Mouse (Mus musculus) cerebellum, adult 11-12 months (tissue): ENCODE data around the gene Plekhh1.

ENCODE experiments used
- DNase-seq: peaks from one replicate; pipeline ENCODE4 v3.0.0; 2022

The Plekhh1 gene

DNA sequence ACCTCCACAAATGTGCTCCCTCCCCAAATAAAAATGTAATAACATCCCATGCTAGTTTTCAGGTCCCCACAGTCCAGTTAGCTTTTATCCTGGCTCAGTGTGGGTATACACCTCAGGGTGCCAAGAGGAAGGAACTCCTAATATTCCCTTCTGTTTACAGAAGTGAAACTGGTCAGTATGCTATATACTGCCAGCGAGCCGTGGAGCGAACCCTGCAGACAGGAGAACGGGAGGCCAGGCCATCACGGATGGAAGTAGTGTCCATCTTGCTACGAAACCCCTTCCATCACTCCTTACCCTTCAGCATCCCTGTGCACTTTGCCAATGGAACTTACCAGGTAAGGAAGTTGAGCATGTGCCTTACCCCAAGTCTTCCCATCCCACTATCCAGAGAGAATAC is 43.6 kb downstream of the Plekhh1 start:
- no peak for DNase-seq

- no peak for DNase-seq
These were observed 44.4 kb downstream of the Plekhh1 start for GRCm38 (mm10) chr12:79073362-79073761.

DNA sequence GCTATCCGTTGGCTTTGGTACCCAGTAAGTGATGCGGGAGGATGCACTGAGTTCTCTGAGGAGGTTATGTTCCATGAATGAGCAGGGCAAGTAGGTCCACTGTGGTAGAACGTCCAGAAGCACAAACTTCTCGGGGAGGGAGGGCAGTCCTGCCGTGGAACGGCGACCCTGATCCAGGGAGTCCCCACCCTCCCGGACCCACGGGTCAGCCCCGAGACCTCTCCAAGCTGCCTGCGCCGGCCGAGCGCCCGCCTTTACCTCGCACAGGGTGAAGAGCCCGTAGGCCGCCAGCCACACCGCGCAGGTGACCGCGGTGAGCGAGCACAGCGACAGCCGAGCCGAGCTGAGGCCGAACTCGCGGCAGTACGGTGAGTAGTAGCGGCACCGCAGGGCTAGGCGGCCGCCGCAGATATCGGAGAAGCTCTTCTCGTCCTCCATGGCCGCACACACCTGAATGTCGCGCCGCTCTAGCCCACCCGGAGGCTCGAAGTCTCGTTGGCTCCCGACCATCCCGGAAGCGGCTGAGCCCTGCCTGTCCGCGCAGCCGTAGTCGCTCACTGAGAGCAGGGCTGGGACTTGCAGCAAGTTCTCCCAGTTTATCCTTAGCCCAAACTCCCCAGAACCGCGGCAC is 60.3 kb downstream of the Plekhh1 start, which contains the start of gene Pigh:
TSS of gene Pigh (minus strand) at position 470 of the 631 bp plus-strand sequence.
- peak; percentile 86 for DNase-seq

DNA sequence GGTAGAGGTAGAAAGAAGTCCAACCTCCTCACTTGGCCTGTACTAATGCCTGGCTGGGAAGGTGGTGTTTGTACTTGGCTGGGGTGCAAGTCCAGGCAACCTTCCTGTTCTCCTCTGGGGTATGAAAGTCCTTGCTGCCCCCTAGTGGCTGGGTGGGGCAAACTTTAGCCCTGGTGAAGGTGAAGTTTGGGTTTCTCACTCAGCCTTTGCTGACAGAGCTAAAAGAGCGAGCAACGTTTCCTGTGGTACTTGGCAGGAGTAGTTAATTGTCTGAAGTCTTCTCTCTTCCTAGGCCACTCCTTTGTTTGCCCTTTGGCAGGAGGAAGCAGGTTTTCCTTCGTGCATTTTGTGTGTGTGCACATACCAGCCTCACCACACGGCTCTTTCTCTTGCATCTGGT is 63.6 kb downstream of the Plekhh1 start:
- no peak for DNase-seq

GRCm38 (mm10) chr12:79097106-79097752 is 68.3 kb downstream of the Plekhh1 start:
- DNase-seq, result peak; percentile 12

DNA sequence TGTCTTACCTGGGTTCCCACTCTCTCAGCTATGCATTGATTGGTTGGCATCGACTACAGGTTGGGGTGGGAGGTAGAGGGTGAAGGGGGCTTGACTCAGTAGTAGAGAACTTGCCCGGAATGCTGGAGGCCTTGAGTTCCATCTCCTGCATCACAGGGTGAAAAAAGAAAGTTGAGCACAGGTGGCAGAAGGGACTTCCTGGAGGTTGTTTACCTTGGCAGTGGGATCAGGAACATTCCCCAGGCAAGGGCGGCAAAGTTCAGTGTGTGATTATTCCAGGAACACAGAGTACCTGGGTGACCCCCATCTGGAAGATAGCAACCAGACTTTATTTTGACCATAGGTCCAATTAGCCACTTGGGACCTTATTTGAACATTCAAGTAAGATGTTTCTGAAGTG is 74.8 kb downstream of the Plekhh1 start:
- no peak for DNase-seq

DNA sequence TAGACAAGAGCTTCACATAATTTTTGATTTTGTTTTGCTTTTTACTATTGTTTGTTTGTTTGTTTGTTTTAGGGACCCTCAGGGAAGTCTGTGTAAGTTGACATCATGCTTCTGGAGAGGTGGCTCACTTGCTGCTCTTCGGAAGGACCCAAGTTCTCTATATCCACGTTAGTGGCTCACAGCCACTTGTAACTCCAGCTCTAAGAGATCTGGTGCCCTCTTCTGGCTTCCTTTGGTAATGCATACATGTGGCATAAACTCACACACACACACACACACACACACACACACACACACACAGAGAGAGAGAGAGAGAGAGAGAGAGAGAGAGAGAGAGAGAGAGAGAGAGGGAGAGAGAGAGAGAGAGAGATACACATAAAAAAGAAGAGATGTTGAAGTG is 75.6 kb downstream of the Plekhh1 start:
- DNase-seq, result no peak

- no peak for DNase-seq
These were observed 76.3 kb downstream of the Plekhh1 start for GRCm38 (mm10) chr12:79105312-79105711.

DNA sequence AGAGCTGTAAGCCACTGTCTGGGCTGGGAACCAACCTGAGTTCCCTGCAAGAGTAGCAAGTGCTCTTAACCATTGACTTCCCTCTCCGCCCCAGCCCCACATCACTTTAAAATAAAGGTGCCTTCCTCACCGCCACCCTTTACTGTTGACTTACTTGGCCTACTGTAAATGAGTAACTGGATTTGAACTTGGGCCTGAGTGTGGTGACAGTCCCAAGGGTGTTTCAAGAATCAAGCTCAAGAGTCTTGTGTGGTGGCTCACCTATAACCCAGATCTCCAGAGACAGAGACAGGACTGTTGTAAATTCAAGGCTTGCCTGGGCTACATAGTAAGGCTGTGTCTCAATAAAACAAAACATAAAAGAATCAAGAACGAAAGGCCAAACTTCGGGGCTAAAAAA is 90.0 kb downstream of the Plekhh1 start:
- no peak for DNase-seq

DNA sequence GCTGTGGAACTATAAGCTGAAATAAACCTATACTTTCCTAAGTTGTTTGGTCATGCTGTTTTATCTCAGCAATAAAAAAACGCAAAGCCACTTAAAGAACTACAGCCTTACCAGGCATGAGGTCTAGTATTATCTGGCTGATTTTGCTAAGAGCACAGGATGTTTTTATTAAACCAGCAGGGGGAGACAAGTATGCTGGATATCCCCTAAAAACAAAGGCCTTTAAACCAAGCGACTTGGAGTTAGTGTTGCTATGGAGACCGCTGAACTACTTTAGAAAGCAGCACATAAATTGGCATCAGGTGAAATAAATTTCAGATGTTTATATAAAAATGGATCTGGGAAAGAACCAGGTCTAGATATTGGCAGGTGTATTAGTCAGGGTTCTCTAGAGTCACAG is 93.9 kb downstream of the Plekhh1 start:
- DNase-seq, result no peak

GRCm38 (mm10) chr12:79130299-79131177 is 101.6 kb downstream of the Plekhh1 start, which contains the start of gene Arg2:
TSS of gene Arg2 (plus strand) at chr12:79130777.
- DNase-seq, result peak; percentile 77
